Mouse (Mus musculus) midbrain, embryonic 13.5 days (tissue): ENCODE results near the gene Chd6. TPM values are rescaled to one million over a fixed set of nuclear protein-coding genes. Genes with fewer than 3 reads are reported as not detected.

Experiments
- ATAC-seq: fragments of 200-750 bp; cut with Nextera tagmentation; 2 replicates; pipeline ENCODE4 v1.8.0; 2017; ENCODE audit warnings: mild to moderate bottlenecking, moderate TSS enrichment, moderate library complexity
- H3K27ac ChIP-seq: fragments of 300-500 bp; sonication (generic); 2 replicates; pipeline ENCODE4 v1.5.1; 2015; ENCODE audit warnings: inconsistent platforms, mild to moderate bottlenecking, moderate library complexity
- H3K27me3 ChIP-seq: fragments of 300-500 bp; sonication (generic); 2 replicates; pipeline ENCODE4 v1.6.1; 2015; ENCODE audit warnings: mild to moderate bottlenecking, inconsistent platforms
- H3K36me3 ChIP-seq: fragments of 300-500 bp; sonication (generic); 2 replicates; pipeline ENCODE4 v1.6.1; 2015; ENCODE audit warnings: mild to moderate bottlenecking, inconsistent platforms
- H3K4me1 ChIP-seq: fragments of 300-500 bp; sonication (generic); replicated peaks from 2 replicates; pipeline ENCODE4 v1.6.1; 2015; ENCODE audit warnings: inconsistent platforms
- H3K4me2 ChIP-seq: fragments of 300-500 bp; sonication (generic); replicated peaks from 2 replicates; pipeline ENCODE4 v1.6.1; 2015; ENCODE audit warnings: moderate library complexity, mild to moderate bottlenecking, inconsistent platforms
- H3K4me3 ChIP-seq: fragments of 300-500 bp; sonication (generic); replicated peaks from 2 replicates; pipeline ENCODE4 v1.5.1; 2015; ENCODE audit warnings: mild to moderate bottlenecking, inconsistent platforms
- H3K9ac ChIP-seq: fragments of 300-500 bp; sonication (generic); replicated peaks from 2 replicates; pipeline ENCODE4 v1.6.1; 2015; ENCODE audit warnings: mild to moderate bottlenecking, inconsistent platforms
- H3K9me3 ChIP-seq: fragments of 300-500 bp; sonication (generic); 2 replicates; pipeline ENCODE4 v1.6.1; 2016; ENCODE audit warnings: mild to moderate bottlenecking, inconsistent platforms
- WGBS: fragments of 180-500 bp; shearing (Covaris S2); methylation state at CpG from one replicate; pipeline ENCODE4 v1.1.7; 2015; 5-methylcytosine and 5-hydroxymethylcytosine counted together
- polyA plus RNA-seq: library from polyadenylated mRNA; unstranded; fragments of >200 nt; fragmentation: Nextera tagmentation; extraction: Ambion mirVana; gene quantifications from 2 replicates; pipeline ENCODE4 v1.2.1, GENCODE M21; 2015

The Chd6 gene
- polyA plus RNA-seq, 1 experiment from 2014 or later = 42.6 TPM

GRCm38 (mm10) chr2:161064836-161065235, 44.0 kb downstream of the Chd6 start:
- Histone ChIP-seq H3K9me3 (no peaks in the 10 kb centered on the region), H3K27ac (no peak overlapping the region), H3K4me2 (no peak overlapping the region), H3K9ac (no peak overlapping the region), H3K4me1 (peaks cover 16% of the 10 kb centered on the region), H3K27me3 (no peaks in the 10 kb centered on the region), H3K4me3 (no peak overlapping the region), H3K36me3 (peaks cover 10% of the 10 kb centered on the region; the same call in 1 of the 2 replicates)
- WGBS = 69% methylated on average over 1 of the region's 1 CpGs
- ATAC-seq = no peak

- Histone ChIP-seq H3K4me1 (peaks cover 7% of the 10 kb centered on the region; the same call in 1 of the 2 replicates), H3K4me2 (no peak overlapping the region), H3K9ac (no peak overlapping the region), H3K27me3 (no peaks in the 10 kb centered on the region), H3K9me3 (no peaks in the 10 kb centered on the region), H3K27ac (no peak overlapping the region), H3K4me3 (no peak overlapping the region), H3K36me3 (0 out of 2 replicates have a peak, but pooled peaks cover 5% of the 10 kb centered on the region)
- 88% methylated on average over 4 of the region's 4 CpGs for WGBS
- ATAC-seq = no peak
Observed at GRCm38 (mm10) chr2:161058841-161059240, 50.0 kb downstream of the Chd6 start.

- H3K4me1 ChIP-seq = 0 out of 2 replicates have a peak, but pooled peaks cover 2% of the 10 kb centered on the region
Observed at GRCm38 (mm10) chr2:161053765-161054164, 55.1 kb downstream of the Chd6 start.

GRCm38 (mm10) chr2:161052175-161052574, 56.7 kb downstream of the Chd6 start:
- Histone ChIP-seq H3K27me3 (no peaks in the 10 kb centered on the region), H3K9me3 (no peaks in the 10 kb centered on the region), H3K4me2 (no peak overlapping the region), H3K27ac (no peak overlapping the region), H3K4me1 (0 out of 2 replicates have a peak, but pooled peaks cover 2% of the 10 kb centered on the region), H3K36me3 (peaks cover 25% of the 10 kb centered on the region), H3K9ac (no peak overlapping the region), H3K4me3 (no peak overlapping the region)
- 95% methylated on average over 5 of the region's 5 CpGs for WGBS
- ATAC-seq = no peak

More at GRCm38 (mm10) chr2:161053765-161054164, 55.1 kb downstream of the Chd6 start:
- ATAC-seq = no peak
- Histone ChIP-seq H3K27me3 (no peaks in the 10 kb centered on the region), H3K4me3 (no peak overlapping the region), H3K36me3 (peaks cover 24% of the 10 kb centered on the region), H3K4me2 (no peak overlapping the region), H3K27ac (no peak overlapping the region), H3K9ac (no peak overlapping the region), H3K9me3 (no peaks in the 10 kb centered on the region)
- WGBS = 94% methylated on average over 2 of the region's 2 CpGs

- Histone ChIP-seq H3K4me3 (no peak overlapping the region), H3K4me1 (0 out of 2 replicates have a peak, but pooled peaks cover 2% of the 10 kb centered on the region), H3K36me3 (peaks cover 43% of the 10 kb centered on the region), H3K4me2 (no peak overlapping the region), H3K9me3 (no peaks in the 10 kb centered on the region), H3K27ac (no peak overlapping the region), H3K27me3 (no peaks in the 10 kb centered on the region), H3K9ac (no peak overlapping the region)
- 89% methylated on average over 6 of the region's 6 CpGs for WGBS
- no peak for ATAC-seq
Observed at GRCm38 (mm10) chr2:161049426-161049825, 59.4 kb downstream of the Chd6 start.

- Histone ChIP-seq H3K27ac (no peak overlapping the region), H3K4me3 (no peak overlapping the region), H3K27me3 (no peaks in the 10 kb centered on the region), H3K36me3 (peaks cover 42% of the 10 kb centered on the region), H3K4me1 (0 out of 2 replicates have a peak, but pooled peaks cover 2% of the 10 kb centered on the region), H3K9ac (no peak overlapping the region), H3K9me3 (no peaks in the 10 kb centered on the region), H3K4me2 (no peak overlapping the region)
- 94% methylated on average over 8 of the region's 8 CpGs for WGBS
- no peak for ATAC-seq
Observed at GRCm38 (mm10) chr2:161044492-161045201, 64.2 kb downstream of the Chd6 start.

- H3K4me2 ChIP-seq = no peak overlapping the region
- H3K4me3 ChIP-seq = no peak overlapping the region
- H3K27ac ChIP-seq = no peak overlapping the region
- WGBS = 63% methylated on average over 3 of the region's 3 CpGs
- H3K9me3 ChIP-seq = no peaks in the 10 kb centered on the region
- no peak for ATAC-seq
- H3K36me3 ChIP-seq = peaks cover 60% of the 10 kb centered on the region
- H3K4me1 ChIP-seq = no peaks in the 10 kb centered on the region
- H3K9ac ChIP-seq = no peak overlapping the region
- H3K27me3 ChIP-seq = no peaks in the 10 kb centered on the region
Observed at GRCm38 (mm10) chr2:161042874-161043273, 66.0 kb downstream of the Chd6 start.

- Histone ChIP-seq H3K9ac (no peak overlapping the region), H3K27me3 (no peaks in the 10 kb centered on the region), H3K27ac (no peak overlapping the region), H3K4me3 (no peak overlapping the region), H3K36me3 (peaks cover 54% of the 10 kb centered on the region), H3K4me2 (no peak overlapping the region), H3K4me1 (no peaks in the 10 kb centered on the region), H3K9me3 (no peaks in the 10 kb centered on the region)
- WGBS = 81% methylated on average over 4 of the region's 4 CpGs
- ATAC-seq = no peak
Observed at GRCm38 (mm10) chr2:161040743-161041142, 68.1 kb downstream of the Chd6 start.

GRCm38 (mm10) chr2:161037766-161038165, 71.1 kb downstream of the Chd6 start:
- Histone ChIP-seq H3K36me3 (peaks cover 53% of the 10 kb centered on the region), H3K9me3 (no peaks in the 10 kb centered on the region), H3K9ac (no peak overlapping the region), H3K27me3 (no peaks in the 10 kb centered on the region), H3K4me3 (no peak overlapping the region), H3K4me1 (no peaks in the 10 kb centered on the region), H3K4me2 (no peak overlapping the region), H3K27ac (no peak overlapping the region)
- no peak for ATAC-seq
- WGBS = 91% methylated on average over 3 of the region's 3 CpGs

GRCm38 (mm10) chr2:161033141-161033540, 75.7 kb downstream of the Chd6 start:
- Histone ChIP-seq H3K27me3 (no peaks in the 10 kb centered on the region), H3K4me3 (no peak overlapping the region), H3K9ac (no peak overlapping the region), H3K4me2 (no peak overlapping the region), H3K27ac (no peak overlapping the region), H3K36me3 (peaks cover 44% of the 10 kb centered on the region), H3K4me1 (no peaks in the 10 kb centered on the region), H3K9me3 (no peaks in the 10 kb centered on the region)
- ATAC-seq = no peak

GRCm38 (mm10) chr2:161032394-161032793, 76.5 kb downstream of the Chd6 start:
- Histone ChIP-seq H3K27me3 (no peaks in the 10 kb centered on the region), H3K9me3 (no peaks in the 10 kb centered on the region), H3K4me3 (no peak overlapping the region), H3K4me1 (no peaks in the 10 kb centered on the region), H3K9ac (no peak overlapping the region), H3K27ac (no peak overlapping the region), H3K4me2 (no peak overlapping the region), H3K36me3 (peaks cover 42% of the 10 kb centered on the region)
- WGBS = 92% methylated on average over 7 of the region's 7 CpGs
- no peak for ATAC-seq

GRCm38 (mm10) chr2:161024606-161025005, 84.3 kb downstream of the Chd6 start:
- Histone ChIP-seq H3K4me1 (no peaks in the 10 kb centered on the region), H3K4me2 (no peak overlapping the region), H3K27ac (no peak overlapping the region), H3K36me3 (peaks cover 72% of the 10 kb centered on the region), H3K4me3 (no peak overlapping the region), H3K9me3 (no peaks in the 10 kb centered on the region), H3K27me3 (no peaks in the 10 kb centered on the region), H3K9ac (no peak overlapping the region)
- WGBS = 77% methylated on average over 1 of the region's 1 CpGs
- no peak for ATAC-seq

- WGBS = 77% methylated on average over 4 of the region's 4 CpGs
- Histone ChIP-seq H3K27me3 (no peaks in the 10 kb centered on the region), H3K4me3 (no peak overlapping the region), H3K36me3 (peaks cover 86% of the 10 kb centered on the region), H3K9me3 (no peaks in the 10 kb centered on the region), H3K4me2 (no peak overlapping the region), H3K27ac (no peak overlapping the region), H3K4me1 (no peaks in the 10 kb centered on the region), H3K9ac (no peak overlapping the region)
- ATAC-seq = no peak
Observed at GRCm38 (mm10) chr2:161017913-161018312, 91.0 kb downstream of the Chd6 start.
